Mouse (Mus musculus): Measurements from ENCODE around the gene Lrrc72.
A peak's percentile ranks its signal among the peaks of the same experiment; 100 is the strongest.

The Lrrc72 gene

GRCm38 (mm10) chr12:36253298-36253697 lies at the start of gene Lrrc72:
Lrrc72 (minus strand) TSS chr12:36253398.
- DNase-seq = no peak

GRCm38 (mm10) chr12:36302326-36302725 lies 49.1 kb upstream of the Lrrc72 start:
- DNase-seq = no peak

GRCm38 (mm10) chr12:36291346-36291745 lies 38.1 kb upstream of the Lrrc72 start:
- DNase-seq = no peak

DNA sequence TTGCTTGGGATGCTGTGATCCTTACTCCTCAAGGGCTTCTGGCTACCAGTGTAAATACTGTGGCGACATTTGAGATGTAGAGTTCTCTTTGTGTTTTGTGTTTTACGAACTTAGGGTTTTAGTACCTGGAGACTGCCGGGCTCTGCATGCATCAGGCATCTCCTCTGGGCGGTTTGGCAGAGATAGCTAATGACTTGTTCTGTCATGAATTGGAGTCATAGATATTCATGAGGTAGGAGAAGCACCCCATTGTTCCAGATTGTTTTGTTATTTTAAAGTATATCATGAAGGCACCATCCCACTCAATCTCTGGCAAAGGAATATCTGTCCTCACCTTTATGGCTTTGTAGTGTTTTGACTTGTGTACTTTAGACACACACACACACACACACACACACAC lies 37.3 kb upstream of the Lrrc72 start:
- no peak for DNase-seq

DNA sequence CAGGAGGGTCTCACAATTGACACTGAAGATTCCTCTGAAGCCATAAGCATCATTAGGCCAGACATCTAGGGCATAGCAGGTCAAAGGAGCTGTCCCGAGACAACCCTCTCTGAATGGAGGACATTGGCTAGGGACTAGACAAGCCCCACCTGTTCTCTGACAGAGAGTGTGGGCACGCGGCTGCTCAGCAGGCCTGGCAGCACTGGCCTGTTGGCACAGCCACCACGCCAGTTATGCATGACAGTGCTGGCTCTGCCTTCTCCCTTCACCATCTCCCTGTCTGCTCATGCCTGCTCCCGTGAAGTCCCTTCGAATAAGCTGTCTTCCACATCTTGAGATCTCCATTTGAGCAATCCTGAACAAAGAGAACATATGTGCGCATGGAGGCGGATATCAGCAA lies 36.4 kb upstream of the Lrrc72 start:
- no peak for DNase-seq

DNA sequence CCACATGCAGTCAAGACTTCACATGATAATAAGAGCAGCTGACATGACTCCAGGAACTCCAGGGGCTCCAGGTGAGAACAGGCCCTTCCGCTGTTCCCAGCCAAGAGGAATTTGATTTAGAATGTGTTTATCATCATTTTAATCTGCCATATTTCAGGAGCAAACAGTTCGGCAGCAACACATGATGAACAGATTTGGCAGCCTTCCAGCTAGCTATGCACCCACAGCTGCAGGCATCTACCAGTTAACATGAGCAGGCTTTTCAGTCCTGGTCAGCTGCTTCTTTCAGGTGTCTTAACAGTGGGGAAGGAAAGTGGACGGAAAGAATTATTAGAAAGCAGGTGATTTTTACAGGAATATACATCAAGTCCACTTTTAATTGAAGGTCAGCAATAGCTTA lies 21.6 kb upstream of the Lrrc72 start:
- no peak for DNase-seq

GRCm38 (mm10) chr12:36267670-36268246 lies 14.6 kb upstream of the Lrrc72 start:
- DNase-seq = no peak

DNA sequence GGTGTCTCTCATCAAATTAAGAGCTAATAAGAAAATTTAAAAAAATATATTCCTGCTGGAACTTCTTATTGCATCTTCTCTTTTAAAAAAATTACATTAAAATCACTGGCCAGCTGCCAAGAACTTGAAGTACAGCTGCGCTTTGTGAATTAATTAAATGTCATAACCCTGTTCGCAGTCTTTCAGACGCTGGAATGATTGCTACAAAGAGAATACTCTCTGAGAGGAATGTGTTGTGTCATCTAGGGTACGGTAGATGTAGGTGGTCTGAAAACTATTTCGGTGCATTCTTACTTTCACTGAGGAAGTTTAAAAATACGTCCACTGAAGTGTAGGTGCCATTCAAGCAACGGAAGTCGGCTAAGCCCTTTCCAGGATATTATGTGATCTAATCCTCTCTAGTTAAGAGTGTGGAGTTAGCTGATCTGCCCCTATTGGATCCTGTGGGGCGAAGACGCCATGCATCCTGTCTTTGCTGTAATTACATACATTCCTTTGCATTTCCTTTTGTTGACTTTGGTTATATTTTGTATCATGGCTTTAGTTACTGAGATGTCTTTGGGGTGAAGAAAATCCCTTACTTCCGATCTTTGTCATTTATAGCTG lies 9.0 kb upstream of the Lrrc72 start:
- no peak for DNase-seq

GRCm38 (mm10) chr12:36255413-36255812 lies 2.2 kb upstream of the Lrrc72 start:
- no peak for DNase-seq

- no peak for DNase-seq
Measured at GRCm38 (mm10) chr12:36241171-36241570, 12.0 kb downstream of the Lrrc72 start.

GRCm38 (mm10) chr12:36231386-36231785 lies 21.8 kb downstream of the Lrrc72 start:
- DNase-seq = no peak

DNA sequence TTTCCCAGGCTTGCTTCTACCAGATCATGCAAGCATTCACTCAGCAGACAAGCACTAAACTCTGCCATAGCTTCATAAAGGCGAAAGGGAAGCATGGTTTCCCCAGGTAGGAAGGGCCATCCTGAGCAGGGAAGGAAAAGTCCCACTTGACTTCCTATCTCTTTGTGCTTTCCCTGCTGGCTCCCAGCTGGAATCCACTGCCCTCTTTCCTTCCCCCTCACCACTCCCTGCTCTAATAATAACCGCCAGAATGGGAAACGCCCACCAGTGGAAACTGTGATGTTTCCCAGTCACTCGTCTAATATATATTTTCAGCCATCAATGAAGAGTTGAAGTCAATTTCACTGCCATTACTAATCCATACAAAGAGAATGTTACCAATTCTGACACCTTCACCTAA lies 28.8 kb downstream of the Lrrc72 start:
- no peak for DNase-seq

DNA sequence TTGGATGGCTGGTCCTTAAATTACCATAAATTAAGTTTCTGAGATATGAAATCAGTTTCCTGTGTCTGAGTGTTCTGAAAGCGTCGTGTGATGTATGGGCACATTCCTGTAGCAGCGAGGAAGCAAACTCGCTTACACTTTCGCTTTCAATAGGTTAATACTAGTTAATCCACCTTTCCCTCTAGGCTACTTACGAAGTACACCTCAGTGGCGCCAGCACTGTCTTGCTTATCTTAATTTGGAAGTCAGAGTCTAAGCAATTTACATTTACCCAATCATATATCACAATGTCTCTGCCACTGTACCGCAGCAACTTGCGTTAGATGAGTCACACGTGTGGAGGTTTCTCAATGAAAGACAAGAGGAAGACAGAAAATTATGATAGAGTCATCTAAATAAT lies 36.3 kb downstream of the Lrrc72 start:
- peak; percentile 14 to 21 for DNase-seq

GRCm38 (mm10) chr12:36216230-36216629 lies 37.0 kb downstream of the Lrrc72 start:
- DNase-seq = no peak

- DNase-seq = peak; percentile 58 to 63
Measured at GRCm38 (mm10) chr12:36215149-36215480, 38.1 kb downstream of the Lrrc72 start.

GRCm38 (mm10) chr12:36214389-36215148 lies 38.6 kb downstream of the Lrrc72 start:
- DNase-seq = peak; percentile 13 to 14

- no peak for DNase-seq
Measured at GRCm38 (mm10) chr12:36210096-36210495, 43.1 kb downstream of the Lrrc72 start.

DNA sequence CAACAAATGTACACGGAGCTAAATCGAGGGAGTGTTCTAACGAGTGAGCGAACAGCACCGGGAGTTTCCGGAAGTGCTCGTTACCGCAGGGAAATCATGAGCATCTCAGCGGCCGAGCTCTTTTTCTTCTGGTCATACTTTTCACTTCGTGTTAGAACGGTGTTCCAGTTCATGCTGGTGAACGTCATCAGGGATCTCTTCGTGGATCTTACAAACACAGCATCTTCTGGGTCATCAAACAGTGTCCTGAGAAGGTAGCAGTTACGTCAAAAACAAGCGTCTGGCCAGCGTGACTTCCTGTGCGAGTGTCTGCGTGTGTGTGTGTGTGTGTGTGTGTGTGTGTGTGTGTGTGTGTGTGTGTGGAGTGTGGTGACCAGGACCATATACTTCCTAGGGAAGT lies 44.7 kb downstream of the Lrrc72 start:
- no peak for DNase-seq

DNA sequence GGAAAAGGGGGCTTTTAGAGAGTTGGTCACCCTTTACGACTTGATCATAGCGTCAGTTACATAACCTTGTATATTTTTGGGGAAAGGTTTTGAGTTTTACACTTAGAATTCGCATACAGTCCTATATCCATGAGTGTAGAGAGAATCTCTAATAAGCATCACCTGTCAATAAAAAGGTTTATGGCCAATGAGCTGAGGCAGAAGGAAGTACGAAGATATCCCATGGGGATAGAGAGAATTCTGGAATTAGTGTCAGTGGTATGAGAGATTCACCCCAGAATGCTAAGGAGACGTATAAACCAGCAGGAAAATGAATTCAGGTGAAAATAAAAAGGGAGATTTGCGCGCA lies 45.4 kb downstream of the Lrrc72 start:
- DNase-seq = no peak

DNA sequence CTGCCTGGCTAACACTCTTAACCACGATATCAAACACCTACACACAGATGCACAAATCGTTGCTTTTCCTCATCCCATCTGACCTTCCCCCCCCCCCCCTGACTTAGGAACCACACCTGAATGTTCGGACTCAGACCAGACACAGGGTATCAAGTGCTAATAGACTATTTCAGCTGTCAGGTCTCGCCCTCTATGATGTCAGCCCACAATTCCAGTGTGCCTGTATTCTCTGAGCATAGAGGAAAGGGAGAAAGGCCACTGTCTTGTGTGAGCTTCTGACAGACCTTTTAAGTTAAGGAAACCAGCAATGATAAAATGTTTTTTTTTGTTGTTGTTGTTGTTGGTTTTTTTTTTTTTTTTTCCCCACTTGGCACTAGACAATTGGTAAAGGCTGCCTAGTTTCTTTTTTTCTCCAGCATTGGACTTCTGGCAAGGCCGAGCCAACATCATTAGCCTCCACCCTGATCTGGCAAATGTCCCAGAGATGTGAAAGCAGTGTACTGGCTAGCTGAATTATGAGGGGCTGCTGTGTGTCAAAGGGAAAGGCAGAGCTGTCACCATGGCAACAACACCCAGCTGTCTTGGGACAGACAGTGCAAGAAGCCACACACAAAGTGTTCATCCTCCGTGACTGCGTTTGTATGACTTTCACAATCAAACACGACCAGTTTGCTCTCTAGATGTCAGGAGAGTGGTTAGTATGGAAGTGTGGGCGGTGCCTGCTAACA lies 46.0 kb downstream of the Lrrc72 start:
- DNase-seq = peak; percentile 51

DNA sequence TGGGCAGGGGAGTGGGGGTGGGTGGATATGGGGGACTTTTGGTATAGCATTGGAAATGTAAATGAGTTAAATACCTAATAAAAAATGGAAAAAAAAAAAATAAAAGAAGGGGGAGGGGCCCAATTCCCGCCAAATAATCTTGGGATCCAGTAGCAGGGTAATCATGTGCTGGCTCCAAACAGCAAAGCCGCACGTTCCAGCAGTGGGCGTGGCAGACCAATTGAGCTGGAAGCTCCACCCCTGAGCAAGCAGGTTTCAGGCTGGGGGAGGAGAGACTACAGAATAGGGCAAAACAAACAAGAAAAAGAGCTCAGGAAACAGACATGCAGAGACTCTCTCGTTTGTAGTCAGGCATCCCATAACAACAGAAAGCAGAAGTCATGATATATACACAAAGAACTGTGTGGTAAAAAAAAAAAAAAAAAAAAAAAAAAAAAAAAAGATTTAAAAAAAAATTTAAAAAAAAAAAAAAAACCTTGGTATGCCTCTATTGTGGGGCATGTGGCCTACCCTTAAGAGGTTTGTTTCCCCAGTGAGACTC lies 47.5 kb downstream of the Lrrc72 start:
- peak; percentile 13 to 19 for DNase-seq

DNA sequence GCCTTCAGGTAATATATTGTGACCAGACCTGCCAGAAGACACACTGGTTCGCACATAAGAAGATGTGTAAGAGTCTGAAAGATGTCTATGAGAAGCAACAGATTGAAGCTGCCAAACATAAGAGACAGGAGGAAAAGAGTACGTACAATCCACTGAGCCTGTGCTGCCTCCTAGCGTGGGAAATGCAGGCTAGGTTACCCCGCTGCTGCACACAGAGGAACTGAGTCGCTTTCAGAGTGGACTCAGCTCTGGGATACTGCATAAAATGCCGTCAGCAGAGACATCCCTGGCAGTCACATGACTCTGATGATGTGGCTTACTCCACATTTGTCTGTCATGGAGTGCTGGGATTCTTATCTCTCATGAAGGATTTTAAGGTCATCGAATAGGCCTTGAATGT lies 58.2 kb downstream of the Lrrc72 start:
- no peak for DNase-seq

DNA sequence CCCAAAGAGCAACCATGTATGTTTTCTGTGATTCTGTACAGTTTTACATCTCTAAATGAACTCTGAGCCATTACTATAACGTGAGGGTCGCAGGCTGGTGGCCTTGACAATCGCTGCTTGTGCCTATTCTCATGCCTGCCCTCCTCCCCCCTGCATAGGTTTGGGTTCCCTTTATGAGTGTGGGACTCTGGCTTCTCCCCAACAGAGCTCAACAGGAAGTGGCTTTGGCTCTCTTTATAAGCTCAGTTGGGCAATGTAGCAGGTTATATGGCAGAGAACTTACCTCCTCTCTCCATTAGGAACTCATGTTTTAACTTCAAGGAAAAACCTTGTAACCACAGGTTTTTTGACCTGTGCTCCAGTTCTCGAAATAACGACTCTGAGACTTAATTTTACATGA lies 62.9 kb downstream of the Lrrc72 start:
- no peak for DNase-seq

GRCm38 (mm10) chr12:36189610-36190009 lies 63.6 kb downstream of the Lrrc72 start:
- no peak for DNase-seq

Data from B cell, adult 2 months (primary cell).